Mouse (Mus musculus) layer of hippocampus, adult 8-10 months (tissue): ENCODE measurements around the gene Vps13c. TPM values are rescaled to one million over a fixed set of nuclear protein-coding genes. Genes with fewer than 3 reads are reported as not detected.

Experiments used
- DNase-seq, 2 experiments: peaks; one replicate each; pipeline ENCODE4 v3.0.0; 2022; ENCODE audit warnings: low spot score in 2 of 2
- total RNA-seq, 4 experiments: library from RNA; stranded (reverse); gene quantifications; 2 replicates each; pipeline ENCODE4 v1.2.4; 2022

The Vps13c gene
- total RNA-seq, 4 experiments from 2014 or later, result 95.9 to 127 (median 105) TPM

- peak in 1 of 2 experiments; percentile 50 for DNase-seq
Observed at GRCm38 (mm10) chr9:67830411-67831358, 9.5 kb upstream of the Vps13c start.

- no peak for DNase-seq
Observed at GRCm38 (mm10) chr9:67831359-67832045, 8.7 kb upstream of the Vps13c start.

GRCm38 (mm10) chr9:67832046-67832605, 8.1 kb upstream of the Vps13c start, which contains the start of gene C2cd4a:
Gene C2cd4a, minus strand, starts transcription at chr9:67832330.
- no peak for DNase-seq

- no peak for DNase-seq
Observed at GRCm38 (mm10) chr9:67834535-67834934, 5.7 kb upstream of the Vps13c start.

- DNase-seq, result no peak
Observed at GRCm38 (mm10) chr9:67837311-67837710, 2.9 kb upstream of the Vps13c start.

- DNase-seq, result no peak
Observed at GRCm38 (mm10) chr9:67842797-67843196, 2.6 kb downstream of the Vps13c start.

- DNase-seq, result no peak
Observed at GRCm38 (mm10) chr9:67845012-67845411, 4.8 kb downstream of the Vps13c start.

- no peak for DNase-seq
Observed at GRCm38 (mm10) chr9:67845648-67846047, 5.5 kb downstream of the Vps13c start.

GRCm38 (mm10) chr9:67846089-67846488, 5.9 kb downstream of the Vps13c start:
- no peak for DNase-seq

GRCm38 (mm10) chr9:67847606-67848005, 7.4 kb downstream of the Vps13c start:
- peak; percentile 40 to 55 for DNase-seq

GRCm38 (mm10) chr9:67849397-67849796, 9.2 kb downstream of the Vps13c start:
- DNase-seq, result no peak

- no peak for DNase-seq
Observed at GRCm38 (mm10) chr9:67849846-67850245, 9.7 kb downstream of the Vps13c start.

- DNase-seq, result no peak
Observed at GRCm38 (mm10) chr9:67851150-67851549, 11.0 kb downstream of the Vps13c start.

GRCm38 (mm10) chr9:67860273-67860672, 20.1 kb downstream of the Vps13c start:
- no peak for DNase-seq

- no peak for DNase-seq
Observed at GRCm38 (mm10) chr9:67863332-67863731, 23.1 kb downstream of the Vps13c start.

GRCm38 (mm10) chr9:67864011-67864410, 23.8 kb downstream of the Vps13c start:
- DNase-seq, result no peak

- no peak for DNase-seq
Observed at GRCm38 (mm10) chr9:67865411-67865810, 25.2 kb downstream of the Vps13c start.

- no peak for DNase-seq
Observed at GRCm38 (mm10) chr9:67867411-67867810, 27.2 kb downstream of the Vps13c start.

GRCm38 (mm10) chr9:67869691-67870450, 29.7 kb downstream of the Vps13c start:
- peak; percentile 42 to 44 for DNase-seq

- no peak for DNase-seq
Observed at GRCm38 (mm10) chr9:67874522-67875222, 34.5 kb downstream of the Vps13c start.

GRCm38 (mm10) chr9:67875337-67875736, 35.1 kb downstream of the Vps13c start:
- no peak for DNase-seq
